Mouse (Mus musculus) forebrain, embryonic 16.5 days (tissue): ENCODE data around the gene Rph3a. TPM values are rescaled to one million over a fixed set of nuclear protein-coding genes. Genes with fewer than 3 reads are reported as not detected.
"Not testable (repeated sequence)": the region's sequence is repeated elsewhere in the genome, so short reads cannot be mapped to it uniquely, and the experiment has no call there.

Experiments
- ATAC-seq: fragments of 200-750 bp; cut with Nextera tagmentation; 2 replicates; pipeline ENCODE4 v1.8.0; 2017; ENCODE audit warnings: mild to moderate bottlenecking, moderate library complexity
- H3K27ac ChIP-seq: fragments of 300-500 bp; sonication (generic); 2 replicates; pipeline ENCODE4 v1.5.1; 2014; ENCODE audit warnings: low read length, control low read depth
- H3K27me3 ChIP-seq: fragments of 300-500 bp; sonication (generic); replicated peaks from 2 replicates; pipeline ENCODE4 v1.6.1; 2014; ENCODE audit warnings: low read length; ENCODE audit not compliant: control insufficient read depth, insufficient read depth
- H3K36me3 ChIP-seq: fragments of 300-500 bp; sonication (generic); 2 replicates; pipeline ENCODE4 v1.6.1; 2014; ENCODE audit not compliant: control insufficient read depth, insufficient read depth
- H3K4me1 ChIP-seq: fragments of 300-500 bp; sonication (generic); replicated peaks from 2 replicates; pipeline ENCODE4 v1.6.1; 2014; ENCODE audit warnings: low read length; ENCODE audit not compliant: control insufficient read depth, insufficient read depth
- H3K4me2 ChIP-seq: fragments of 300-500 bp; sonication (generic); 2 replicates; pipeline ENCODE4 v1.6.1; 2014; ENCODE audit warnings: mild to moderate bottlenecking, low read length, control low read depth
- H3K4me3 ChIP-seq: fragments of 300-500 bp; sonication (generic); replicated peaks from 2 replicates; pipeline ENCODE4 v1.5.1; 2014; ENCODE audit warnings: mild to moderate bottlenecking, low read length, control low read depth
- H3K9ac ChIP-seq: fragments of 300-500 bp; sonication (generic); replicated peaks from 2 replicates; pipeline ENCODE4 v1.6.1; 2014; ENCODE audit warnings: low read depth, low read length, control low read depth
- H3K9me3 ChIP-seq: fragments of 300-500 bp; sonication (generic); 2 replicates; pipeline ENCODE4 v1.6.1; 2016; ENCODE audit warnings: low read length; ENCODE audit not compliant: control insufficient read depth
- WGBS: fragments of 180-500 bp; shearing (Covaris S2); extraction: QIAGEN DNeasy Blood & Tissue Kit; methylation state at CpG from one replicate; pipeline ENCODE4 v1.1.7; 2014; 5-methylcytosine and 5-hydroxymethylcytosine counted together
- polyA plus RNA-seq: library from polyadenylated mRNA; unstranded; fragments of >200 nt; fragmentation: Nextera tagmentation; extraction: Ambion mirVana; gene quantifications from 2 replicates; pipeline ENCODE4 v1.2.1, GENCODE M21; 2015

Gene Rph3a
- polyA plus RNA-seq, 1 experiment from 2014 or later, result 26.9 TPM

GRCm38 (mm10) chr5:120892243-120892660, 117.6 kb downstream of the Rph3a start:
- H3K9ac ChIP-seq, result no peak overlapping the region
- no peaks in the 10 kb centered on the region for H3K27me3 ChIP-seq
- no peak overlapping the region for H3K27ac ChIP-seq
- no peaks in the 10 kb centered on the region for H3K4me1 ChIP-seq
- WGBS, result 83% methylated on average over 2 of the region's 2 CpGs
- H3K9me3 ChIP-seq, result no peaks in the 10 kb centered on the region
- H3K4me3 ChIP-seq, result no peak overlapping the region
- no peak for ATAC-seq
- no peaks in the 10 kb centered on the region for H3K36me3 ChIP-seq
- H3K4me2 ChIP-seq, result no peak overlapping the region

GRCm38 (mm10) chr5:120891566-120892242, 118.2 kb downstream of the Rph3a start:
- not testable (repeated sequence) for H3K4me1 ChIP-seq, H3K9ac ChIP-seq, ATAC-seq, H3K36me3 ChIP-seq, H3K9me3 ChIP-seq, H3K4me3 ChIP-seq, H3K27ac ChIP-seq, H3K4me2 ChIP-seq, H3K27me3 ChIP-seq
- WGBS, result 90% methylated on average over 2 of the region's 2 CpGs

- H3K4me3 ChIP-seq, result no peak overlapping the region
- H3K9ac ChIP-seq, result no peak overlapping the region
- no peaks in the 10 kb centered on the region for H3K36me3 ChIP-seq
- no peaks in the 10 kb centered on the region for H3K9me3 ChIP-seq
- H3K27ac ChIP-seq, result no peak overlapping the region
- no peaks in the 10 kb centered on the region for H3K4me1 ChIP-seq
- WGBS, result 57% methylated on average over 3 of the region's 3 CpGs
- H3K27me3 ChIP-seq, result no peaks in the 10 kb centered on the region
- no peak overlapping the region for H3K4me2 ChIP-seq
- no peak for ATAC-seq
Measured at GRCm38 (mm10) chr5:120890991-120891390, 118.9 kb downstream of the Rph3a start.

Other genes starting within 250 kb of the Rph3a start
- 0.15 and 0.25 TPM in 2 replicates for gene Oas3, start 232.4 kb downstream of the Rph3a start, polyA plus RNA-seq
- not detected in 2 replicates for gene Oas1e, start 214.6 kb downstream of the Rph3a start, polyA plus RNA-seq
- 0.32 and 0.34 TPM in 2 replicates for gene Oas1c, start 197.6 kb downstream of the Rph3a start, polyA plus RNA-seq
- not detected in 2 replicates for gene Oas1f, start 162.7 kb downstream of the Rph3a start, polyA plus RNA-seq
- not detected in 2 replicates for gene Oas1h, start 148.7 kb downstream of the Rph3a start, polyA plus RNA-seq
- gene Oas1g, start 122.5 kb downstream of the Rph3a start, polyA plus RNA-seq, result not detected in 2 replicates
- gene Oas1a, start 102.6 kb downstream of the Rph3a start, polyA plus RNA-seq, result 0.40 and 0.53 TPM in 2 replicates
- gene Oas1d, start 95.6 kb downstream of the Rph3a start, polyA plus RNA-seq, result not detected in 2 replicates
- 22.5 and 23.8 TPM in 2 replicates for gene Ptpn11, start 181.3 kb upstream of the Rph3a start, polyA plus RNA-seq
- 361 and 392 TPM in 2 replicates for gene Rpl6, start 194.4 kb upstream of the Rph3a start, polyA plus RNA-seq
- 18.2 and 20.1 TPM in 2 replicates for gene Hectd4, start 210.1 kb upstream of the Rph3a start, polyA plus RNA-seq